Mouse (Mus musculus): ENCODE measurements at regions not wholly inside any gene's neighbourhood (a gene's known extent, or its start where the extent isn't known, plus 50 kb on each side); places are given as distances from the start of the nearest gene placed in this dataset.

GRCm38 (mm10) chr16:50075641-50076040, 275.3 kb downstream of the Cd47 start:
- no peak for DNase-seq (ENCODE audit: extremely low spot score in 1 of 2, low spot score in 1 of 2)

- no peak for DNase-seq (ENCODE audit: extremely low spot score in 1 of 2, low spot score in 1 of 2)
These were observed 281.2 kb downstream of the Cd47 start for GRCm38 (mm10) chr16:50081511-50081910.

- DNase-seq (ENCODE audit: extremely low spot score in 1 of 2, low spot score in 1 of 2), result no peak
These were observed 292.0 kb downstream of the Cd47 start for GRCm38 (mm10) chr16:50092318-50092717.

- DNase-seq (ENCODE audit: extremely low spot score in 1 of 2, low spot score in 1 of 2), result no peak
These were observed 292.4 kb downstream of the Cd47 start for GRCm38 (mm10) chr16:50092780-50093179.

GRCm38 (mm10) chr16:50095858-50096551, 295.7 kb downstream of the Cd47 start:
- no peak for DNase-seq (ENCODE audit: extremely low spot score in 1 of 2, low spot score in 1 of 2)

- DNase-seq (ENCODE audit: extremely low spot score in 1 of 2, low spot score in 1 of 2), result no peak
These were observed 296.2 kb downstream of the Cd47 start for GRCm38 (mm10) chr16:50096563-50096962.

GRCm38 (mm10) chr16:50103340-50103739, 303.0 kb downstream of the Cd47 start:
- no peak for DNase-seq (ENCODE audit: extremely low spot score in 1 of 2, low spot score in 1 of 2)

GRCm38 (mm10) chr16:50118150-50118549, 314.0 kb downstream of the Bbx start:
- DNase-seq (ENCODE audit: extremely low spot score in 1 of 2, low spot score in 1 of 2), result no peak

GRCm38 (mm10) chr16:50122460-50122859, 309.7 kb downstream of the Bbx start:
- DNase-seq (ENCODE audit: extremely low spot score in 1 of 2, low spot score in 1 of 2), result no peak

GRCm38 (mm10) chr16:50124646-50125045, 307.5 kb downstream of the Bbx start:
- DNase-seq (ENCODE audit: extremely low spot score in 1 of 2, low spot score in 1 of 2), result no peak

GRCm38 (mm10) chr16:50125564-50125963, 306.6 kb downstream of the Bbx start:
- DNase-seq (ENCODE audit: extremely low spot score in 1 of 2, low spot score in 1 of 2), result no peak

- DNase-seq (ENCODE audit: extremely low spot score in 1 of 2, low spot score in 1 of 2), result no peak
These were observed 300.8 kb downstream of the Bbx start for GRCm38 (mm10) chr16:50131406-50131805.
